Mouse (Mus musculus): ENCODE data around the gene Oxgr1. TPM values are rescaled to one million over a fixed set of nuclear protein-coding genes. Genes with fewer than 3 reads are reported as not detected.

The Oxgr1 gene
- total and polyA plus RNA-seq, 3 experiments = not detected

GRCm38 (mm10) chr14:120076192-120076591, 34.0 kb upstream of the Oxgr1 start:
- TF ChIP-seq CTCF (IDR thresholded peaks at IDR 0.05) = peak; percentile 74
- TF ChIP-seq POLR2A (IDR thresholded peaks at IDR 0.05; ENCODE audit: insufficient read depth, low read depth, low read length) = no peak
- no peak for TF ChIP-seq EP300 (IDR thresholded peaks at IDR 0.05; ENCODE audit: insufficient read depth, low read depth, low read length)
- Histone ChIP-seq H3K79me2 (replicated peaks; ENCODE audit: control insufficient read depth, insufficient read depth, low read length) (no peaks in the 10 kb centered on the region), H3K36me3 (ENCODE audit: control insufficient read depth, insufficient read depth, low read length) (no peaks in the 10 kb centered on the region), H3K9ac (ENCODE audit: low read depth, low read length) (no peak overlapping the region), H3K4me3 (no peak overlapping the region), H3K27me3 (ENCODE audit: control insufficient read depth, insufficient read depth, low read length) (no peaks in the 10 kb centered on the region), H3K27ac (no peak overlapping the region), H3K4me1 (ENCODE audit: control insufficient read depth, insufficient read depth, low read length) (no peaks in the 10 kb centered on the region)
- no peak for DNase-seq
- WGBS = 42% methylated on average over 2 of the region's 2 CpGs
- intact Hi-C loops (cut with DNase I) = loop anchor here (2.0 to 10.0 kb wide), 3 partner anchors 329 to 686 kb away; no protein-coding TSS in a partner anchor

- Histone ChIP-seq H3K4me1 (ENCODE audit: control insufficient read depth, insufficient read depth, low read length) (no peaks in the 10 kb centered on the region), H3K27me3 (ENCODE audit: control insufficient read depth, insufficient read depth, low read length) (no peaks in the 10 kb centered on the region), H3K4me3 (no peak overlapping the region), H3K9ac (ENCODE audit: low read depth, low read length) (no peak overlapping the region), H3K79me2 (replicated peaks; ENCODE audit: control insufficient read depth, insufficient read depth, low read length) (no peaks in the 10 kb centered on the region), H3K36me3 (ENCODE audit: control insufficient read depth, insufficient read depth, low read length) (no peaks in the 10 kb centered on the region), H3K27ac (no peak overlapping the region)
- 54% methylated on average over 5 of the region's 5 CpGs for WGBS
- no peak for DNase-seq
- intact Hi-C loops (cut with DNase I) = loop anchor here (2.0 to 10.0 kb wide), 3 partner anchors 329 to 687 kb away; no protein-coding TSS in a partner anchor
- TF ChIP-seq POLR2A (IDR thresholded peaks at IDR 0.05; ENCODE audit: insufficient read depth, low read depth, low read length) (no peak), CTCF (IDR thresholded peaks at IDR 0.05) (no peak), EP300 (IDR thresholded peaks at IDR 0.05; ENCODE audit: insufficient read depth, low read depth, low read length) (no peak)
These were observed 33.5 kb upstream of the Oxgr1 start for GRCm38 (mm10) chr14:120075746-120076145.

GRCm38 (mm10) chr14:120074231-120074630, 32.0 kb upstream of the Oxgr1 start:
- Histone ChIP-seq H3K79me2 (replicated peaks; ENCODE audit: control insufficient read depth, insufficient read depth, low read length) (no peaks in the 10 kb centered on the region), H3K9ac (ENCODE audit: low read depth, low read length) (no peak overlapping the region), H3K27me3 (ENCODE audit: control insufficient read depth, insufficient read depth, low read length) (no peaks in the 10 kb centered on the region), H3K36me3 (ENCODE audit: control insufficient read depth, insufficient read depth, low read length) (no peaks in the 10 kb centered on the region), H3K27ac (no peak overlapping the region), H3K4me3 (no peak overlapping the region), H3K4me1 (ENCODE audit: control insufficient read depth, insufficient read depth, low read length) (no peaks in the 10 kb centered on the region)
- intact Hi-C loops (cut with DNase I) = loop anchor here (10.0 kb wide), 1 partner anchor 331 kb away; no protein-coding TSS in a partner anchor
- TF ChIP-seq EP300 (IDR thresholded peaks at IDR 0.05; ENCODE audit: insufficient read depth, low read depth, low read length) (no peak), POLR2A (IDR thresholded peaks at IDR 0.05; ENCODE audit: insufficient read depth, low read depth, low read length) (no peak), CTCF (IDR thresholded peaks at IDR 0.05) (no peak)
- no peak for DNase-seq

GRCm38 (mm10) chr14:120061096-120061495, 18.9 kb upstream of the Oxgr1 start:
- peak; percentile 77 for TF ChIP-seq CTCF (IDR thresholded peaks at IDR 0.05)
- TF ChIP-seq EP300 (IDR thresholded peaks at IDR 0.05; ENCODE audit: insufficient read depth, low read depth, low read length) = no peak
- no peak for TF ChIP-seq POLR2A (IDR thresholded peaks at IDR 0.05; ENCODE audit: insufficient read depth, low read depth, low read length)
- DNase-seq = peak in 1 of 2 experiments; percentile 28
- H3K4me3 ChIP-seq = no peak overlapping the region
- no peaks in the 10 kb centered on the region for H3K36me3 ChIP-seq (ENCODE audit: control insufficient read depth, insufficient read depth, low read length)
- H3K27ac ChIP-seq = no peak overlapping the region
- WGBS = 60% methylated on average over 9 of the region's 9 CpGs
- no peaks in the 10 kb centered on the region for H3K4me1 ChIP-seq (ENCODE audit: control insufficient read depth, insufficient read depth, low read length)
- intact Hi-C loops (cut with DNase I) = loop anchor here (5.0 kb wide), 1 partner anchor 1019 kb away; no protein-coding TSS in a partner anchor
- H3K9ac ChIP-seq (ENCODE audit: low read depth, low read length) = no peak overlapping the region
- no peaks in the 10 kb centered on the region for H3K27me3 ChIP-seq (ENCODE audit: control insufficient read depth, insufficient read depth, low read length)
- no peaks in the 10 kb centered on the region for H3K79me2 ChIP-seq (replicated peaks; ENCODE audit: control insufficient read depth, insufficient read depth, low read length)

- H3K36me3 ChIP-seq (ENCODE audit: control insufficient read depth, insufficient read depth, low read length) = no peaks in the 10 kb centered on the region
- TF ChIP-seq POLR2A (IDR thresholded peaks at IDR 0.05; ENCODE audit: insufficient read depth, low read depth, low read length) (no peak), CTCF (IDR thresholded peaks at IDR 0.05) (no peak), EP300 (IDR thresholded peaks at IDR 0.05; ENCODE audit: insufficient read depth, low read depth, low read length) (no peak)
- no peak overlapping the region for H3K4me3 ChIP-seq
- intact Hi-C loops (cut with DNase I) = no loop called here
- no peak for DNase-seq
- H3K4me1 ChIP-seq (ENCODE audit: control insufficient read depth, insufficient read depth, low read length) = no peaks in the 10 kb centered on the region
- no peak overlapping the region for H3K9ac ChIP-seq (ENCODE audit: low read depth, low read length)
- no peaks in the 10 kb centered on the region for H3K79me2 ChIP-seq (replicated peaks; ENCODE audit: control insufficient read depth, insufficient read depth, low read length)
- no peaks in the 10 kb centered on the region for H3K27me3 ChIP-seq (ENCODE audit: control insufficient read depth, insufficient read depth, low read length)
- WGBS = 21% methylated on average over 1 of the region's 1 CpGs
- no peak overlapping the region for H3K27ac ChIP-seq
These were observed 8.8 kb downstream of the Oxgr1 start for GRCm38 (mm10) chr14:120033454-120033853.

- Histone ChIP-seq H3K27ac (no peak overlapping the region), H3K4me1 (ENCODE audit: control insufficient read depth, insufficient read depth, low read length) (no peaks in the 10 kb centered on the region), H3K27me3 (ENCODE audit: control insufficient read depth, insufficient read depth, low read length) (no peaks in the 10 kb centered on the region), H3K4me3 (no peak overlapping the region), H3K9ac (ENCODE audit: low read depth, low read length) (no peak overlapping the region), H3K36me3 (ENCODE audit: control insufficient read depth, insufficient read depth, low read length) (no peaks in the 10 kb centered on the region), H3K79me2 (replicated peaks; ENCODE audit: control insufficient read depth, insufficient read depth, low read length) (no peaks in the 10 kb centered on the region)
- 77% methylated on average over 2 of the region's 2 CpGs for WGBS
- TF ChIP-seq EP300 (IDR thresholded peaks at IDR 0.05; ENCODE audit: insufficient read depth, low read depth, low read length) (no peak), CTCF (IDR thresholded peaks at IDR 0.05) (no peak), POLR2A (IDR thresholded peaks at IDR 0.05; ENCODE audit: insufficient read depth, low read depth, low read length) (no peak)
- intact Hi-C loops (cut with DNase I) = no loop called here
- no peak for DNase-seq
These were observed 22.3 kb downstream of the Oxgr1 start for GRCm38 (mm10) chr14:120019948-120020347.
